Mouse (Mus musculus): ENCODE data around the gene Agrp. TPM values are rescaled to one million over a fixed set of nuclear protein-coding genes. Genes with fewer than 3 reads are reported as not detected.

Gene Agrp
- polyA plus RNA-seq, 1 experiment from 2014 or later, result 1.1 TPM

DNA sequence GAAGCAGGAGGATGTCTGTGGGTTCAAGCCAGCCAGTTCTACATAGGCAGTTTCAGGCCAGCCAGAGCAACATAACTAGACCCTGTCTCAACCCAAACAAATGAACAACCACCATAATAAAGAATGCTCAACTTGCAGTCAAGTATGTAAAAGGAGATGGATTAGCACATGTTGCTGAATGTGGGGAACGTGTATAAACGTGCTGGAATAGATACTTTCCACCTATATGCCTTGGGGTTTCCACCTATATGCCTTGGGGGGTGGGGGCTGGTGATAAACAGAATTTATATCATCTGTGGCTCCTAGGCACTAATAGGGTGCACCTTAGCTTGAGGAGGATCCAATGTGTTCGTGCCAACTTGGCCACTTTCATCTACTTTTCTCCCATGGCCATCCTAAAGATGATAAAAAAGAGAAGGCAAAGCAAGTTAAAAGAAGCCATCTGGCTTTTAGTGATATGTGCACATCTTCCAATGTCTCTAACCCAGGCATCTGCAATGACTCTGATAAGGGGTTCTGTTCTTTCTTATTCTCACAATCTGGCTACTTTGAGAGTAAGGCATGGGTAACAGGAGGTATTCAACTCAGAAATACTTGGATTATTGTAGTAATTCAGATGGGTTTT lies 95.0 kb downstream of the Agrp start:
- H3K4me3 ChIP-seq, result no peak overlapping the region
- no peak overlapping the region for H3K4me2 ChIP-seq
- no peak overlapping the region for H3K27ac ChIP-seq
- WGBS, result 89% methylated on average over 3 of the region's 3 CpGs
- H3K36me3 ChIP-seq (replicated peaks), result peaks cover 28% of the 10 kb centered on the region; the same call in 1 of the 2 replicates
- H3K9ac ChIP-seq, result no peak overlapping the region
- peaks cover 14% of the 10 kb centered on the region for H3K4me1 ChIP-seq
- H3K27me3 ChIP-seq (replicated peaks), result no peaks in the 10 kb centered on the region
- no peak for ATAC-seq (replicated peaks)
- no peaks in the 10 kb centered on the region for H3K9me3 ChIP-seq

GRCm38 (mm10) chr8:105538940-105539339 lies 98.3 kb downstream of the Agrp start:
- no peak overlapping the region for H3K27ac ChIP-seq
- H3K4me2 ChIP-seq, result no peak overlapping the region
- 88% methylated on average over 4 of the region's 4 CpGs for WGBS
- H3K4me1 ChIP-seq, result peaks cover 3% of the 10 kb centered on the region; the same call in 1 of the 2 replicates
- H3K9ac ChIP-seq, result no peak overlapping the region
- ATAC-seq (replicated peaks), result no peak
- no peak overlapping the region for H3K4me3 ChIP-seq
- peaks cover 29% of the 10 kb centered on the region for H3K36me3 ChIP-seq (replicated peaks)
- H3K27me3 ChIP-seq (replicated peaks), result no peaks in the 10 kb centered on the region
- H3K9me3 ChIP-seq, result no peaks in the 10 kb centered on the region

DNA sequence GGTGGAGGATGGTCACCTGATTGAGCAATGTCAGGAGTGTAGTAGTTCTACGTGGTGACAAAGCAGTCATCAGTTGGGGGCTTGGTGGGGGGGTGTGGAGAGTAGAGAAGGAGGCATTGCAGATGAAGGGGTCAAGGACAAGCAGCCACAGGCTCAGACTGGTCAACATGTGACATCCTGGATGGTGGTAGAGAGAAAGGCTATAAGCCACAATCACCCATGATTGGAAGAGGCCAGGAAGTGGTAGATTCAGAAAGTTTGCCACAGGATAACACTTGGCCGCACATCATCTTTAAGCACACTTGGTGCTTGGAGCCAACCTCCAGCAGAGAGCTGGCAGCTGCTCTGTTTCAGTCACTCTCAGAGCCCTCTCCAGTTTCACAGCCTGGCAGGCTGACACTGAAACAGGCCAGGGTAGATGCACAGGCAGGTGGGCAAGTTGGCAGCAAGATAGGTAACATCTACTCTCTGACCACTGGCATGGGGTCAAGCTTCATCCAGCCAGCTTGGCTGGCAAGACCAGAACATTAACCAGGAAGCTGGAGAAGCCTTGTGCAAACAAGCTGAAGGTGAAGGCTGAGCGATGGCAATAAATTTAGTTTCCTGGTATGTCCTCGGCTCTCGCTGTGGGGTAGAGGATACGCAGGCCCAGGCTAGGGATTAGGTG lies 100.0 kb downstream of the Agrp start:
- H3K9ac ChIP-seq, result no peak overlapping the region
- ATAC-seq (replicated peaks), result no peak
- peaks cover 29% of the 10 kb centered on the region for H3K36me3 ChIP-seq (replicated peaks)
- no peak overlapping the region for H3K4me3 ChIP-seq
- 94% methylated on average over 6 of the region's 6 CpGs for WGBS
- 0 out of 2 replicates have a peak, but pooled peaks cover 2% of the 10 kb centered on the region for H3K4me1 ChIP-seq
- no peak overlapping the region for H3K4me2 ChIP-seq
- no peaks in the 10 kb centered on the region for H3K9me3 ChIP-seq
- H3K27me3 ChIP-seq (replicated peaks), result no peaks in the 10 kb centered on the region
- no peak overlapping the region for H3K27ac ChIP-seq

DNA sequence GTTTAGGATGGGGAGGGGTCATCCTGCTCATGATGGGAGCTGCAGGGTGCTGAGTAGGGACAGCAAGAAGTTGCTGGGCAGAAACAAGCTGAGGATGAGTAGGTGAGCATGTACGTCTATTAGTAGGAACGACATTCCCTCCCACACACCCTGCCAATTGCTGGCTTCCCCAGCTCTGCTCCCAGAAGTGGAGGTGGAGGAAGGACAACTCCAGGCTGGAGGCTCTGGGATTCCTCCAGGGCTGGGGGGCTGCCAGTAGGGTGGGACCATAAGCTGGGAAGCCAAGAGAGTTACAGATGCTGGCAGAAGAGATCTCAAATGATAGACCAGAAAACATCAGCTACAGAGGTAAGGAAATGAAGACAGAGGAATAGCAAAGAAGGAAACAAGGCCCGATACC lies 100.6 kb downstream of the Agrp start:
- Histone ChIP-seq H3K27ac (no peak overlapping the region), H3K9ac (no peak overlapping the region), H3K4me2 (no peak overlapping the region), H3K4me1 (0 out of 2 replicates have a peak, but pooled peaks cover 2% of the 10 kb centered on the region), H3K36me3 (replicated peaks) (peaks cover 25% of the 10 kb centered on the region), H3K9me3 (no peaks in the 10 kb centered on the region), H3K27me3 (replicated peaks) (no peaks in the 10 kb centered on the region), H3K4me3 (no peak overlapping the region)
- no peak for ATAC-seq (replicated peaks)
- 92% methylated on average over 3 of the region's 3 CpGs for WGBS

GRCm38 (mm10) chr8:105533892-105534329 lies 103.3 kb downstream of the Agrp start:
- Histone ChIP-seq H3K4me3 (no peak overlapping the region), H3K9ac (no peak overlapping the region), H3K4me1 (0 out of 2 replicates have a peak, but pooled peaks cover 2% of the 10 kb centered on the region), H3K4me2 (no peak overlapping the region), H3K27me3 (replicated peaks) (no peaks in the 10 kb centered on the region), H3K27ac (no peak overlapping the region), H3K36me3 (replicated peaks) (peaks cover 19% of the 10 kb centered on the region), H3K9me3 (no peaks in the 10 kb centered on the region)
- 0% methylated on average over 1 of the region's 1 CpGs for WGBS
- ATAC-seq (replicated peaks), result 0 out of 2 replicates have a peak, but pooled peaks have one; percentile 38

DNA sequence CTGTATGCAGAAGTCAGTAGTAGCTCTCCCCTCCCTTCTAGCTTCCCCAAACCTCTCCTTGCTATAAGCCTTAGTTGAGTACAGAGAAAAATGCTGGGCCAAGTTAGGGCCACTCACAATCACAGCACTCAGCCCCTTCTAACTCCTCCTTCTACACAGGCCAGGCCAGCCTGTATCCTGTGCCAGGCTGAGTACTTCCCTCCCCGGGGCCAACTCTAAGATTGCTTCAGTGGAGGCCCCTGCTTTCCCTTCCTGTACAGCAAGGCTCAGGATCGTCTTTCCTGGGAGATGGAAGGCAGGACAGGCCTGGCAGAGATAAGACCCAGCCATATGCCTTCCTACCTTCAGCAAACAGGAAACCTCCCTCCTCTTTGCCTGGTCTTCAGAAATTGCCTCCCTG lies 103.8 kb downstream of the Agrp start:
- ATAC-seq (replicated peaks), result no peak
- no peaks in the 10 kb centered on the region for H3K9me3 ChIP-seq
- no peak overlapping the region for H3K4me2 ChIP-seq
- H3K27ac ChIP-seq, result no peak overlapping the region
- H3K9ac ChIP-seq, result no peak overlapping the region
- peaks cover 18% of the 10 kb centered on the region for H3K36me3 ChIP-seq (replicated peaks)
- H3K27me3 ChIP-seq (replicated peaks), result no peaks in the 10 kb centered on the region
- WGBS, result 33% methylated on average over 2 of the region's 2 CpGs
- 0 out of 2 replicates have a peak, but pooled peaks cover 2% of the 10 kb centered on the region for H3K4me1 ChIP-seq
- no peak overlapping the region for H3K4me3 ChIP-seq

DNA sequence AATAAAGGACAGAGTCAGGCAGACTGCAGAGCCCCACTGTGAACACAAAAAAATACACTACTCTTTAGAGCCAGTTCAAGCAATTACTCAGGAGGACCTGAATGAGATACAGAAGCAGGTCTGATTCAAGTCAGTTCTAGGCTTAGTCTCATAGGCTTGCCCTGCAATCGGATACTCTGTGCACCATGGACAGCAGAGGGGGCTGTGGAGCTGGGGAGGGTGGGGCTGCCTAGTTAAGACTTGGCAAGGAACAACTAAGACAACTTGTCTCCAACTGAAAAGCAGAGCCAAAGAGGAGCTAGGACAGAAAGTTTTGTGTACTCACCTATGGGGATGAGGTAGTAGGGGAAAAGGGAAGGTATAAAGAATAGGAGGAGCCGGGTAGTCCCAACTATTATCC lies 105.4 kb downstream of the Agrp start:
- Histone ChIP-seq H3K9ac (no peak overlapping the region), H3K4me3 (no peak overlapping the region), H3K36me3 (replicated peaks) (peaks cover 5% of the 10 kb centered on the region), H3K4me1 (0 out of 2 replicates have a peak, but pooled peaks cover 2% of the 10 kb centered on the region), H3K27ac (no peak overlapping the region), H3K9me3 (no peaks in the 10 kb centered on the region), H3K4me2 (no peak overlapping the region), H3K27me3 (replicated peaks) (no peaks in the 10 kb centered on the region)
- 72% methylated on average over 2 of the region's 2 CpGs for WGBS
- no peak for ATAC-seq (replicated peaks)

DNA sequence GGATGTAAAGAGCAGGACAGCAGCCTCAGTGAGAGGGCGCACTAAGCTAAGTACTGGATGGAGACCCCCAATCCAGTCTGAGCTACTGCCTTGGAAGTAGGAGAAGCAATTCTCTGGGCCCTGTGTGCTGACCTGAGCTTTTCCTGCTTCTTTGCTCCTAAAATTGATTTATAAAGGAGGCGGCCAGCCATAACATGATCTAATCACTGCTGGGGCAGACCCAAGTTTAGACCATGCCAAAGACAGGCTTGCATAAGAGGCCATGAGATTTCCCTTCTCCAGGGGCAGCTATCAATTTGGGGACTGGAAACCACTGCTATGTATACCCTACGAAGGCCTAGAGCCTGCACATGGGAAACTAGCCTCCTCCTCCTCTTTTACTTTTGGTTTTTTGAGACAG lies 107.9 kb downstream of the Agrp start:
- WGBS, result 86% methylated on average over 3 of the region's 3 CpGs
- Histone ChIP-seq H3K27ac (no peak overlapping the region), H3K4me3 (no peak overlapping the region), H3K9me3 (no peaks in the 10 kb centered on the region), H3K4me2 (no peak overlapping the region), H3K4me1 (0 out of 2 replicates have a peak, but pooled peaks cover 2% of the 10 kb centered on the region), H3K27me3 (replicated peaks) (no peaks in the 10 kb centered on the region), H3K9ac (no peak overlapping the region), H3K36me3 (replicated peaks) (peaks cover 16% of the 10 kb centered on the region)
- ATAC-seq (replicated peaks), result no peak

GRCm38 (mm10) chr8:105528206-105528605 lies 109.0 kb downstream of the Agrp start:
- no peak for ATAC-seq (replicated peaks)
- H3K9me3 ChIP-seq, result no peaks in the 10 kb centered on the region
- 100% methylated on average over 1 of the region's 1 CpGs for WGBS
- no peaks in the 10 kb centered on the region for H3K27me3 ChIP-seq (replicated peaks)
- H3K9ac ChIP-seq, result no peak overlapping the region
- H3K4me2 ChIP-seq, result no peak overlapping the region
- no peaks in the 10 kb centered on the region for H3K4me1 ChIP-seq
- H3K36me3 ChIP-seq (replicated peaks), result peaks cover 16% of the 10 kb centered on the region
- H3K27ac ChIP-seq, result no peak overlapping the region
- H3K4me3 ChIP-seq, result no peak overlapping the region

- H3K4me3 ChIP-seq, result no peak overlapping the region
- no peaks in the 10 kb centered on the region for H3K9me3 ChIP-seq
- ATAC-seq (replicated peaks), result no peak
- no peak overlapping the region for H3K4me2 ChIP-seq
- no peak overlapping the region for H3K9ac ChIP-seq
- H3K4me1 ChIP-seq, result no peaks in the 10 kb centered on the region
- H3K36me3 ChIP-seq (replicated peaks), result peaks cover 16% of the 10 kb centered on the region
- no peaks in the 10 kb centered on the region for H3K27me3 ChIP-seq (replicated peaks)
- WGBS, result 85% methylated on average over 2 of the region's 2 CpGs
- no peak overlapping the region for H3K27ac ChIP-seq
These were observed 110.1 kb downstream of the Agrp start for GRCm38 (mm10) chr8:105527110-105527509.

- H3K27me3 ChIP-seq (replicated peaks), result no peaks in the 10 kb centered on the region
- no peak overlapping the region for H3K4me2 ChIP-seq
- ATAC-seq (replicated peaks), result no peak
- no peak overlapping the region for H3K9ac ChIP-seq
- peaks cover 11% of the 10 kb centered on the region; the same call in 1 of the 2 replicates for H3K36me3 ChIP-seq (replicated peaks)
- no peak overlapping the region for H3K4me3 ChIP-seq
- no peak overlapping the region for H3K27ac ChIP-seq
- 90% methylated on average over 9 of the region's 9 CpGs for WGBS
- H3K9me3 ChIP-seq, result no peaks in the 10 kb centered on the region
- H3K4me1 ChIP-seq, result peaks cover 29% of the 10 kb centered on the region
These were observed 114.3 kb downstream of the Agrp start for GRCm38 (mm10) chr8:105522890-105523289.

- H3K4me2 ChIP-seq, result no peak overlapping the region
- peaks cover 31% of the 10 kb centered on the region for H3K4me1 ChIP-seq
- no peak overlapping the region for H3K4me3 ChIP-seq
- 85% methylated on average over 21 of the region's 21 CpGs for WGBS
- H3K9me3 ChIP-seq, result no peaks in the 10 kb centered on the region
- ATAC-seq (replicated peaks), result no peak
- no peak overlapping the region for H3K27ac ChIP-seq
- H3K27me3 ChIP-seq (replicated peaks), result peaks cover 6% of the 10 kb centered on the region
- peaks cover 11% of the 10 kb centered on the region; the same call in 1 of the 2 replicates for H3K36me3 ChIP-seq (replicated peaks)
- H3K9ac ChIP-seq, result no peak overlapping the region
These were observed 115.0 kb downstream of the Agrp start for GRCm38 (mm10) chr8:105521995-105522769.
